Comparison of ENCODE assay signal across 8 mouse cellular contexts in the genomic region with DNA sequence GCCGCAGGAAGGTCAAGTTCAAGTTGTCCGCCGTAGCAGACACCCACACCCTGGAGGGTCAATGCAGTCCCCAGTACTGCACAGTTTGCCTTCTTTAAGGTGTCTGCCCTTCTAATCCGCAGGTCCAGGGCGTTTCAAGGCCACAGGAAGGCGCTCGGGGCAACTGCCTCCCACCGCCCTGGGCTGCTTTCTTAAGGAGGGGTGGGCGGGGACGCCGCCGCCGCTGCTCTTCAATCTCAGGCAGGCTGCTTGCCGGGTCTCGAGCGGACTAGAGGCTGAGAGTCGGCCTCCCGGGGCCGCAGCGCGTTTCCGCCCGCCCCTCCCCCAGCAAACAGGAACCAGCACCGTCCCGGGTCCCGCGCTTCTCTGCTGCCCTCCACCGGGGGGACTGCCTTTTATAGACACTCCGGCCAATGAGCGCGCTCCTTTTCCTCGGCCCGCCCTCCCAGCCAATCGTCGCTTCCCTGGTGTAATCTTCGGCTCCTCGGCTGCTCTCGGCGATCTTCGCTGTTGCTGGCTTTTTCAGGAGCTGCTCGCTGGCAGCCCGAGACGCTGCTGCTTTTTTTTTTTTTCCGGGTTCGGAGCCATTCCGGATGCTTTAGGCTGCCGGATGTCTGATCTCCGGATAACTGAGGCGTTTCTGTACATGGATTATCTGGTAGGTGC. TPM values are rescaled to one million over a fixed set of nuclear protein-coding genes. Genes with fewer than 3 reads are reported as not detected.
DNase-seq lines count a peak whose midpoint lies in the region; ATAC-seq and TF ChIP-seq lines count a peak whose summit lies in the region.

A gene (plus strand): TSS at position 467 of the 666 bp plus-strand sequence.

- peak within 1 kb of the TSS; percentile 93 for H3K27ac ChIP-seq in forebrain, postnatal 0 days (ENCODE audit: low read depth, low read length)
- H3K27ac ChIP-seq in lung, embryonic 15.5 days = peak within 1 kb of the TSS; percentile 92

- peak; percentile 100 for DNase-seq in G1E (ENCODE audit: low spot score)
- peak; percentile 97 to 99 for DNase-seq in cerebellum, adult 18-20 months
- peak; percentile 98 for DNase-seq in forebrain, postnatal 0 days
- DNase-seq in heart, postnatal 4 days = peak; percentile 99
- DNase-seq in layer of hippocampus, adult 8-10 months (ENCODE audit: low spot score in 2 of 2) = peak; percentile 95 to 96
- DNase-seq in ovary, adult 18-20 months (ENCODE audit: low spot score) = peak; percentile 96
- DNase-seq in thymus, postnatal 0 days (ENCODE audit: low spot score) = peak; percentile 99

- peak; percentile 96 for ATAC-seq in G1E (ENCODE audit: extremely low read depth, insufficient number of reproducible peaks, low FRiP score, poor library complexity, severe bottlenecking)
- ATAC-seq in forebrain, postnatal 0 days = peak; percentile 98
- ATAC-seq in lung, embryonic 15.5 days (ENCODE audit: borderline replicate concordance, extremely low read depth, low FRiP score, low TSS enrichment) = peak; percentile 98

- peak within 1 kb of the TSS; percentile 94 for H3K9ac ChIP-seq in forebrain, postnatal 0 days
- peak within 1 kb of the TSS; percentile 74 for H3K9ac ChIP-seq in lung, embryonic 15.5 days

- H3K36me3 ChIP-seq in G1E (replicated peaks) = peaks cover 4% of the 10 kb centered on the region
- no peaks in the 10 kb centered on the region for H3K36me3 ChIP-seq in forebrain, postnatal 0 days (ENCODE audit: insufficient read depth)
- H3K36me3 ChIP-seq in lung, embryonic 15.5 days = no peaks in the 10 kb centered on the region

- H3K4me3 ChIP-seq in G1E (ENCODE audit: low read depth, low read length) = peak within 1 kb of the TSS; percentile 79
- peak within 1 kb of the TSS; percentile 89 for H3K4me3 ChIP-seq in forebrain, postnatal 0 days (ENCODE audit: low read depth, low read length)
- peak within 1 kb of the TSS; percentile 64 for H3K4me3 ChIP-seq in lung, embryonic 15.5 days

- TF ChIP-seq CTCF in G1E (IDR thresholded peaks at IDR 0.05; ENCODE audit: low read depth, low read length) = no peak
- TF ChIP-seq CTCF in forebrain, postnatal 0 days (IDR thresholded peaks at IDR 0.05; ENCODE audit: low read depth) = peak; percentile 84

- no peaks in the 10 kb centered on the region for H3K9me3 ChIP-seq in G1E (replicated peaks)
- no peaks in the 10 kb centered on the region for H3K9me3 ChIP-seq in forebrain, postnatal 0 days (ENCODE audit: low read length)
- H3K9me3 ChIP-seq in lung, embryonic 15.5 days = no peaks in the 10 kb centered on the region

- peaks cover 36% of the 10 kb centered on the region for H3K4me1 ChIP-seq in G1E (ENCODE audit: insufficient read depth, low read depth, low read length)
- H3K4me1 ChIP-seq in forebrain, postnatal 0 days (ENCODE audit: insufficient read depth) = peaks cover 19% of the 10 kb centered on the region
- peaks cover 13% of the 10 kb centered on the region for H3K4me1 ChIP-seq in lung, embryonic 15.5 days

- no peaks in the 10 kb centered on the region for H3K27me3 ChIP-seq in G1E (ENCODE audit: insufficient read depth, low read length)
- no peaks in the 10 kb centered on the region for H3K27me3 ChIP-seq in forebrain, postnatal 0 days (ENCODE audit: insufficient read depth, low read length)
- H3K27me3 ChIP-seq in lung, embryonic 15.5 days = no peaks in the 10 kb centered on the region

- WGBS in forebrain, postnatal 0 days = 1% methylated on average over 49 of the region's 49 CpGs
- under 1% methylated on average over 49 of the region's 49 CpGs for WGBS in lung, embryonic 15.5 days

- H3K4me2 ChIP-seq in forebrain, postnatal 0 days (ENCODE audit: low read depth) = peak within 1 kb of the TSS; percentile 73
- peak within 1 kb of the TSS; percentile 74 for H3K4me2 ChIP-seq in lung, embryonic 15.5 days

RNA-seq across cellular contexts. Expression of the gene that starts here (rescaled TPM):
- 73.8 and 90.9 TPM in 2 replicates for total RNA-seq in G1E (2014; fragmentation: Nextera tagmentation)
- total RNA-seq in G1E (2017) = 60.6 and 64.0 TPM in 2 replicates
- polyA plus RNA-seq in G1E (2012) = 2.3 and 3.2 TPM in 2 replicates
- total RNA-seq in forebrain, postnatal 0 days (2014; rRNA removed) = 44.0 and 46.5 TPM in 2 replicates
- polyA plus RNA-seq in forebrain, postnatal 0 days (2015; fragmentation: Nextera tagmentation; extraction: Ambion mirVana) = 17.4 and 18.5 TPM in 2 replicates
- total RNA-seq in heart, postnatal 4 days (2021) = 10 to 100 TPM; 17.7 to 19.8 TPM
- total RNA-seq in layer of hippocampus, adult 8-10 months (2022) = 10 to 100 TPM; 49.6 to 64.0 (median 53.0) TPM
- 8.2 and 10.6 TPM in 2 replicates for polyA plus RNA-seq in lung, embryonic 15.5 days (2015; fragmentation: Nextera tagmentation; extraction: Ambion mirVana)
- polyA plus RNA-seq in thymus, postnatal 0 days (2015; fragmentation: Nextera tagmentation; extraction: Ambion mirVana) = 5.3 and 6.8 TPM in 2 replicates

Comparison
In these comparisons a context has a peak if more than half of its experiments do, and no peak if none do; other contexts are left out.
1. Peak in every context shown above with its lines: DNase-seq, ATAC-seq, H3K4me3 ChIP-seq and H3K27ac ChIP-seq.